Mouse (Mus musculus): ENCODE measurements at regions not wholly inside any gene's neighbourhood (a gene's known extent, or its start where the extent isn't known, plus 50 kb on each side); places are given as distances from the start of the nearest gene placed in this dataset.
A peak's percentile ranks its signal among the peaks of the same experiment; 100 is the strongest.

DNA sequence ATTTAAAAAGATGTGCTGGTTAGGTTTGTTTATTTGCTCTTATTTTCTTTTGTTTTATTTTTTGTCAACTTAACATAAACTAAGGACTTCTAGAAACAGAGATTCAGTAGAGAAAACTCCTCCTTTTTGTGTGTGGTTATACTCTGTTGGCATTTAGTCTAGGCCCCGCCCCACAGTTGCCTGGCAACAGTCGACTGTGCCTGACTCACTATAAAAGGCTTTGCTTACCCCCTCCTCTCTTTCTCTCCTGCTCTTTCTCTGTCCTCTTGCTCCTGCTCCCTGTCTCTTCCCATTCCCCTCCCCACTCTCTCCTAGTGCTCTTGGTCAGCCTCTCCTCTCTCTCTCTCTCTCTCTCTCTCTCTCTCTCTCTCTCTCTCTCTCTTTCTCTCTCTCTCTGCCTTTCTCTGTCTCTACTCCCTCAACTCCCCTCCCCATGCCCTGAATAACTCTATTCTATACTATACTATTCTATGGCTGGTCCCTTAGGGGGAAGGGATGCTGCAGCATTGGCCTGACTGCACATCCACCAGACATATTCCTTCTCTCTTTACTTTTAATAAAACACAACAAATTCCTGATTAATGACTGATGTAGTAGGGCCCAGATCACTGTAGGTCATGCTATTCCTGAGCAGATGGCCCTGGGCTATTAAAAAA lies 76.6 kb upstream of the Fscb start:
- DNase-seq (ENCODE audit: extremely low spot score), result peak; percentile 8

DNA sequence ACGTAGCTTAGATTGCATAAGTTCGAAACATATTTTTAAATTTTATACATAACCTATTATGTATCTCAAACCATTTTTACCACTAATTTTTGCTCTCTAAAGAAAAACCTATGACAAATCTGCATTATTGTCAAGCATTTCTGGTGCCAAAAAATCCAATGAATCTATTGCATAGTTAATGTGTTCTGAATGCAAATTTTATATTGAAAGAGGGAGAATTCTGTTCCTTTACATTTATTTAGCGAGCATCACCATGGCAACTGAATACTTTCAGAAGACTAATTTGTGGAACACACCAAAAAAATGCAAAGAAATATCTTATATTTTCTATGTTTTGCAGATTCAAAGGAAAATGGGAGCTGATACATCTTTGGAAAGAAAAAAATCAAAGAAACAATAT lies 66.6 kb upstream of the Fscb start:
- DNase-seq (ENCODE audit: extremely low spot score), result no peak
